Mouse (Mus musculus): ENCODE measurements around the gene Khdc1b.
"Not testable (repeated sequence)": the region's sequence is repeated elsewhere in the genome, so short reads cannot be mapped to it uniquely, and the experiment has no call there.

The Khdc1b gene

GRCm38 (mm10) chr1:21383256-21383655 lies at the start of gene Khdc1b:
TSS of gene Khdc1b (plus strand) at chr1:21383556.
- in situ Hi-C loops (cut with MboI; ENCODE audit: low sequenced_read_pairs), result no loop called here

GRCm38 (mm10) chr1:21335836-21336235 lies 47.5 kb upstream of the Khdc1b start:
- in situ Hi-C loops (cut with MboI; ENCODE audit: low sequenced_read_pairs), result no loop called here

GRCm38 (mm10) chr1:21340745-21341144 lies 42.6 kb upstream of the Khdc1b start:
- in situ Hi-C loops (cut with MboI; ENCODE audit: low sequenced_read_pairs), result no loop called here

GRCm38 (mm10) chr1:21344253-21344652 lies 39.1 kb upstream of the Khdc1b start:
- in situ Hi-C loops (cut with MboI; ENCODE audit: low sequenced_read_pairs), result no loop called here

- in situ Hi-C loops (cut with MboI; ENCODE audit: low sequenced_read_pairs), result not testable (repeated sequence)
These were observed 38.6 kb upstream of the Khdc1b start for GRCm38 (mm10) chr1:21344752-21345151.

GRCm38 (mm10) chr1:21349341-21349740 lies 34.0 kb upstream of the Khdc1b start, which contains the start of gene Khdc1a:
TSS of gene Khdc1a (plus strand) at chr1:21349641.
- in situ Hi-C loops (cut with MboI; ENCODE audit: low sequenced_read_pairs), result no loop called here

- in situ Hi-C loops (cut with MboI; ENCODE audit: low sequenced_read_pairs), result not testable (repeated sequence)
These were observed 15.3 kb upstream of the Khdc1b start, which contains the start of gene Khdc1c for GRCm38 (mm10) chr1:21368031-21368430. TSS of gene Khdc1c (plus strand) at chr1:21368331.

GRCm38 (mm10) chr1:21391138-21391671 lies 7.8 kb downstream of the Khdc1b start:
- in situ Hi-C loops (cut with MboI; ENCODE audit: low sequenced_read_pairs), result no loop called here

GRCm38 (mm10) chr1:21402804-21403203 lies 19.4 kb downstream of the Khdc1b start:
- in situ Hi-C loops (cut with MboI; ENCODE audit: low sequenced_read_pairs), result no loop called here

GRCm38 (mm10) chr1:21407266-21407665 lies 23.9 kb downstream of the Khdc1b start:
- in situ Hi-C loops (cut with MboI; ENCODE audit: low sequenced_read_pairs), result no loop called here

- in situ Hi-C loops (cut with MboI; ENCODE audit: low sequenced_read_pairs), result loop anchor here (10.0 kb wide), 2 partner anchors 563 to 843 kb away; no protein-coding TSS in a partner anchor
These were observed 28.2 kb downstream of the Khdc1b start for GRCm38 (mm10) chr1:21411331-21412196.

- in situ Hi-C loops (cut with MboI; ENCODE audit: low sequenced_read_pairs), result loop anchor here (10.0 kb wide), 2 partner anchors 563 to 843 kb away; no protein-coding TSS in a partner anchor
These were observed 28.8 kb downstream of the Khdc1b start for GRCm38 (mm10) chr1:21412197-21412555.

- in situ Hi-C loops (cut with MboI; ENCODE audit: low sequenced_read_pairs), result loop anchor here (10.0 kb wide), 2 partner anchors 555 to 835 kb away; no protein-coding TSS in a partner anchor
These were observed 36.0 kb downstream of the Khdc1b start for GRCm38 (mm10) chr1:21419370-21419769.

- in situ Hi-C loops (cut with MboI; ENCODE audit: low sequenced_read_pairs), result no loop called here
These were observed 42.3 kb downstream of the Khdc1b start for GRCm38 (mm10) chr1:21425654-21426053.

GRCm38 (mm10) chr1:21428079-21428478 lies 44.7 kb downstream of the Khdc1b start:
- in situ Hi-C loops (cut with MboI; ENCODE audit: low sequenced_read_pairs), result no loop called here

GRCm38 (mm10) chr1:21431666-21432065 lies 48.3 kb downstream of the Khdc1b start:
- in situ Hi-C loops (cut with MboI; ENCODE audit: low sequenced_read_pairs), result no loop called here

- in situ Hi-C loops (cut with MboI; ENCODE audit: low sequenced_read_pairs), result no loop called here
These were observed 51.5 kb downstream of the Khdc1b start for GRCm38 (mm10) chr1:21434853-21435252.

Measured in CH12F3 (cell line).